ENCODE assay signal across 7 mouse cellular contexts in genomic region chr17:9764041-9764606, GRCm38 (mm10).
DNase-seq lines count a peak whose midpoint lies in the region; ATAC-seq lines count a peak whose summit lies in the region.

No protein-coding gene starts in this region.

- H3K4me3 ChIP-seq in brown adipose tissue, adult 24 weeks (ENCODE audit: insufficient read depth, low read depth, low read length): peak overlapping the region; percentile 48
- H3K4me3 ChIP-seq in heart, embryonic 14.5 days (ENCODE audit: control insufficient read depth in 1 of 2, insufficient read depth in 1 of 2, low read depth in 1 of 2, low read length in 2 of 2): peak overlapping the region; percentile 13 to 44

- peaks cover 18% of the 10 kb centered on the region for H3K4me1 ChIP-seq in brown adipose tissue, adult 24 weeks (ENCODE audit: control insufficient read depth, insufficient read depth, insufficient read length, low read length)
- H3K4me1 ChIP-seq in heart, embryonic 14.5 days (ENCODE audit: control insufficient read depth in 2 of 2, insufficient read depth in 2 of 2, low read length in 2 of 2): peaks cover 20 to 32% of the 10 kb centered on the region in 2 experiments

- peak; percentile 13 for DNase-seq in R1 (ENCODE audit: low read depth, low spot score)
- DNase-seq in mesoderm, embryonic 11.5 days (ENCODE audit: low read depth, low spot score): peak; percentile 39
- DNase-seq in spleen, postnatal 14 days (ENCODE audit: low spot score in 2 of 2): no peak
- no peak for DNase-seq in adrenal gland, adult 8-10 months
- no peak for DNase-seq in spleen, postnatal 4 days (ENCODE audit: low spot score in 2 of 2)

- 9% methylated on average over 9 of the region's 9 CpGs for WGBS in heart, embryonic 14.5 days

- ATAC-seq in heart, embryonic 14.5 days (ENCODE audit: insufficient number of reproducible peaks, insufficient read depth, low FRiP score, low read depth): no peak

- H3K36me3 ChIP-seq in heart, embryonic 14.5 days (ENCODE audit: control insufficient read depth, insufficient read depth, low read length): no peaks in the 10 kb centered on the region

- peak overlapping the region; percentile 64 for H3K4me2 ChIP-seq in heart, embryonic 14.5 days (ENCODE audit: low read length)

- no peaks in the 10 kb centered on the region for H3K9me3 ChIP-seq in heart, embryonic 14.5 days (ENCODE audit: control insufficient read depth, low read length)

- H3K9ac ChIP-seq in heart, embryonic 14.5 days (ENCODE audit: low read length): peak overlapping the region; percentile 64

- H3K27ac ChIP-seq in brown adipose tissue, adult 24 weeks (replicated peaks; ENCODE audit: low read depth, low read length): peak overlapping the region; percentile 67
- peak overlapping the region in 1 of 2 experiments; percentile 57; a peak in 2 of 4 replicates for H3K27ac ChIP-seq in heart, embryonic 14.5 days (replicated peaks in 1 of 2; ENCODE audit: control insufficient read depth in 1 of 2, insufficient read depth in 1 of 2, low read depth in 2 of 2, low read length in 2 of 2)

- H3K27me3 ChIP-seq in heart, embryonic 14.5 days (ENCODE audit: control insufficient read depth, insufficient read depth, low read length): no peaks in the 10 kb centered on the region

Comparison
In these comparisons a context has a peak if more than half of its experiments do, and no peak if none do; other contexts are left out.
1. DNase-seq: peak in R1 (single experiment) and mesoderm, embryonic 11.5 days (single experiment); none in spleen, postnatal 14 days (0 of 2), adrenal gland, adult 8-10 months (single experiment) and spleen, postnatal 4 days (0 of 2).